Mouse (Mus musculus) effector memory CD4-positive, alpha-beta T cell, adult 5 months (primary cell): Measurements from ENCODE around the gene Gprc5c. TPM values are rescaled to one million over a fixed set of nuclear protein-coding genes. Genes with fewer than 3 reads are reported as not detected.

Source experiments
- polyA plus RNA-seq: library from polyadenylated mRNA; unstranded; fragments of 100-300 nt; shearing (Covaris generic); gene quantifications from one replicate; pipeline ENCODE4 v1.2.1, GENCODE M21; 2017

Gene Gprc5c
- not detected for polyA plus RNA-seq

GRCm38 (mm10) chr11:114850452-114851268, at the start of gene Gprc5c:
Gene Gprc5c, plus strand, starts transcription at chr11:114851152.

DNA sequence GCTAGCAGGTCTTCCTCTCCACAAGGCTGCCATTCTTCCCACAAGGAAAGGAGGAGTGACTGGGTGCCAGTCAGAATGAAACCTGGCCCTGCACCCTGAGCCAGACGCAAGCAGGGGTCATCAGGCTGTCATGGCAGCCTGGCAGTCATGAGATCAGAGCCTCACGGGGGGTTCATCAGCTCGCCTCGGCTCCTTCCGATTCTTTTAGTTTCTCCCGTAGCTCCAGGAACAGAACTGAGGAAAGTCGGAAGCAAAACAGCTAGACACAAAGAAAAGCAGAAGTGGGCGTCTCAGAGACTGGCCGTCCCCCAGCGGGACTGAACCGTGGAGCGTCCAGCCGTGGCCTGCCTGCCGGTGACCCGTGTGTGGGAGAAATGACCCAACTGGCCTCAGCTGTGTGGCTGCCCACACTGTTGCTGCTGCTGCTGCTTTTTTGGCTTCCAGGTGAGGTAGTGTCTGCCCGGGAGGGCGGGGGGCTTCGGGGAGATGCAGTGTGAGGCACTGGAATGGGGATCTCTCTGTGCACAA, 39.1 kb downstream of the Gprc5c start, which contains the start of gene Cd300a:
TSS of gene Cd300a (plus strand) at position 51 of the 528 bp plus-strand sequence.

Other genes starting within 250 kb of the Gprc5c start
- 516 TPM for gene Rpl38, start 182.6 kb upstream of the Gprc5c start, polyA plus RNA-seq
- 1.3 TPM for gene Ttyh2, start 175.7 kb upstream of the Gprc5c start, polyA plus RNA-seq
- gene Dnaic2, start 123.7 kb upstream of the Gprc5c start, polyA plus RNA-seq, result not detected
- gene Kif19a, start 85.8 kb upstream of the Gprc5c start, polyA plus RNA-seq, result not detected
- gene Btbd17, start 55.2 kb upstream of the Gprc5c start, polyA plus RNA-seq, result 0.42 TPM
- not detected for gene Gpr142, start 52.2 kb upstream of the Gprc5c start, polyA plus RNA-seq
- 0.07 TPM for gene Cd300a, start 38.9 kb downstream of the Gprc5c start, polyA plus RNA-seq
- gene Cd300lb, start 83.2 kb downstream of the Gprc5c start, polyA plus RNA-seq, result not detected
- gene Cd300c, start 118.0 kb downstream of the Gprc5c start, polyA plus RNA-seq, result not detected
- not detected for gene Cd300ld, start 138.8 kb downstream of the Gprc5c start, polyA plus RNA-seq
- gene Cd300c2, start 150.7 kb downstream of the Gprc5c start, polyA plus RNA-seq, result not detected
- gene Cd300ld2, start 165.0 kb downstream of the Gprc5c start, polyA plus RNA-seq, result not detected
- not detected for gene Cd300ld4, start 175.9 kb downstream of the Gprc5c start, polyA plus RNA-seq
- not detected for gene Cd300ld5, start 186.6 kb downstream of the Gprc5c start, polyA plus RNA-seq
- gene Cd300ld3, start 197.3 kb downstream of the Gprc5c start, polyA plus RNA-seq, result not detected
- not detected for gene Cd300e, start 211.0 kb downstream of the Gprc5c start, polyA plus RNA-seq
- 73.7 TPM for gene Rab37, start 240.3 kb downstream of the Gprc5c start, polyA plus RNA-seq